Mouse (Mus musculus): ENCODE measurements around the gene Foxn4. TPM values are rescaled to one million over a fixed set of nuclear protein-coding genes. Genes with fewer than 3 reads are reported as not detected.

The Foxn4 gene
- total RNA-seq, 2 experiments from 2014 or later = not detected

DNA sequence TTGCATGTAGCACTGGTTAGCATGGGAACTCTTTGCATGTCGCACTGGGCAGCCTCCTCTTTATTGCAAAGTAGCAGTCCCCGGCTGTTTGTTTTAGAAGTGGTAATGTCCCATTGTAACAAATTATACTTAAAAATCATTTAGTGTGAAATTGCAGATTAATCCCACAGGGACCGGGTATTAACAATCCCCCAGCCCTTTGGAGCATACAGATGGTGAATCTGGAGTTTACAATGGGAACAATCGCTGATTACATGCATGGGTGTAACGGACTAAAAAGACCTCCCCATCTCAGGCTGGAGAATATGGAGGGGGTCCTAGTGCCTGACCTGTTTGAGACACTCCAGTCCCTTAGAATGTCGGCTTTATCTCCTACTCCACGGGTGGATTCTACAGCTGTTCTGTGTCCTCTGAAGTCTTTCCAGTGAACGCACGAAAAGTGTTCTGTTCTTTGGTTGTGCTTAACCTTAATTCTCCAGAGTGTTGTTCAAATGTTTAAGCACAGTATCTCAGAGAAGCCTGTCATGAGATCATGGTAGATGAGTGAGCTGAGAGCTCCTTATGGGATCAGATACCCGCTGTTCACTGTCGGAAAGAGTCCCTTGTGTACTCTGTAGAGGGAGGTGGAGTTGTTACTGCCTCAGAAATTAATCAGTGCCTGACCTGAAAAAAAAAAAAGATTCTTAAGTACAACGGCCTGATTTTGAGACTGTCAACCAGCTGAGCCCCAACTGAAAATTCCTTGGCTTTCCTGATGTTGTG lies 6.0 kb upstream of the Foxn4 start:
- DNase-seq = no peak

DNA sequence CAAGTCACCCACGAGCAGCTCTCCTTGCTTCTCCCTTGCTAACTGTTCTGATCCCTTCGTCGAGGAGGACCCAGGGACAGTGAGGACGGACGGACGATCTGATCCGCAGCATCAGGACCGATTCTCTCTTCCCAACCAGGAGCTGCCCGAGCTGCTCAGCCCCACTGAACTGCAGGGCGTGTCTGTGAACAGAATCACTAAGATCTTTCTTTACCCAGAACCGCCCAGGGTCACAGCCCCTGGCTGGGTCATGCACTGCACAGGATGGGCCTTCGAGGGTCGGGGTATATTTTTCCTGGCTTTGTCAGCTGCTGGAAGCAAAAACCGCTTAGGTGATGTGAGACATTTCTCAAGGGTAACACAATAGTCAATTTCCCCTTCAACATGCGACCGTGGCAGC lies 2.4 kb upstream of the Foxn4 start:
- DNase-seq = no peak

DNA sequence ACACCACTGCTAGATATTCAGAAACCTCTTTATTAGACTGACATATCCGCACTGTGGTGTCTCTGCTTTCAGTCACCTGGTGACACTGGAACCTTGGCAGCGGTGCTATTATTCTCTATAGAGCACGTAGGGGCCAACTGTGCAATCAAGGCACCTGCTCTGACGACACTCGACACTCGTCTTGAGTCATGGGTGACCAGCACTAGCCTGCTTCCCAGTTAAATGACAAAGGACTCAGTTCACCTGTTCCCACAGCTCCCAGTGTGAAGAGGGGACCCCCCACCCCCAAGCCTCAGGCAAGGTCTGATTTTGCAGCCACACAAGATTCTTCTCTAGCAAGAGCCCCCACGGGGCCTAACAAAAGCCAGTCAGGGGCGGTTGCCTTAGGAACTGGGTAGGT lies 1.7 kb upstream of the Foxn4 start:
- DNase-seq = no peak

DNA sequence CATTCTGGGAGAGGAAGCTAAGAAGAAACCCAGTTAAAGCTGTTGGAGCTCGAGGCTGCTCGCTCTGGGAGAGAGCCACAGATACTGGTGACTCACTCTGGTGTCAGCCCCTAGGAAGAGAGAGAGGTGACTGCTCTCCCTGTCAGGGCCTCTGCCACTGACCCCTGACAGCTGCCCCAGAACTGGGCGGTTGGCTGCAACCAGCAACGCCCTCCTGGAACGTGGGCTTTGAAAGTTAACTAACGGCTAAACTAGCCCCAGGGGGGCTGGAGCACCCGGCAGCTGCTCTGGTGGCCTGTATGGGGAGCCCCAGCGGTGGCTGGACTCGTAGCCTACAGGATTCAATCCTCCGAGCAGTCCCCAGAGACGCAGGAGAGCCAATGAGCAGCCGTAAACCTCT lies 3.6 kb downstream of the Foxn4 start:
- peak; percentile 18 to 41 for DNase-seq

DNA sequence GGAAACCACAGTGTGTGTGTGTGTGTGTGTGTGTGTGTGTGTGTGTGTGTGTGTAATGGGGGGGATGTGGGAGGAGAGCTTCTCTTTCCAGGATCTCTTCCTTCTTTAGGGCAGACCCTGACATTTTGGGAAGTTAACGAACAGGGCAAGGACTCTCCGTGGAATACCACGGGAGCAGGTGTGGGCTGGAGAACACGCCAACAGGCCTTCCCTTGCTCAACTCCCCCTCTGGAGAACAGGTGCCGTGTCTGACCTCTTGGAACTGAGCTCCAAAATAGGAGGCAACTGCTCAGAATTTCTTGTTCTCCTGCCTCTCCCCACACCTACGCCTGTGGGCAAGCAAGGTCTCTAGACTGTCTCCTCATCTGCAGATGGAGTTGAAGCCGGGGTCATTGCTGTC lies 4.1 kb downstream of the Foxn4 start:
- DNase-seq = no peak

DNA sequence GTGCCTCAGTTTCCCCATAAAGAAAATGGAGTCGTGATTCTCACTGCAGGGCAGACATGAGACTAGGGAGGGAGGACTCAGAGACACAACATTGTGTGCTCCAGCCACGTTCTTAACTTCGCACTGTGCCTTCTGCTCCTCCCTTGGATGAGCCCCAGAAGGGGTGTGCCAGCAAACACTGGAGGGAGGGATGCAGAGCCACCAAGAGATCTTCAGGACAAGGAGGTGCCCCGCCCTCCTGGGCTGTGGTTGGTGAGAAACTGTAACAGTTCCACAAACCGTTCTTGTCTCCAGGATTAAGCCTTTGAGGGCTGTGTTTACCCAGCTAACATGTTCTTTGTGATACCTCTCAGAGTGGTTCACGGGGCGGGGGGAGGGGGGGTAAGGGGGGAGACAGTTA lies 5.0 kb downstream of the Foxn4 start:
- no peak for DNase-seq

DNA sequence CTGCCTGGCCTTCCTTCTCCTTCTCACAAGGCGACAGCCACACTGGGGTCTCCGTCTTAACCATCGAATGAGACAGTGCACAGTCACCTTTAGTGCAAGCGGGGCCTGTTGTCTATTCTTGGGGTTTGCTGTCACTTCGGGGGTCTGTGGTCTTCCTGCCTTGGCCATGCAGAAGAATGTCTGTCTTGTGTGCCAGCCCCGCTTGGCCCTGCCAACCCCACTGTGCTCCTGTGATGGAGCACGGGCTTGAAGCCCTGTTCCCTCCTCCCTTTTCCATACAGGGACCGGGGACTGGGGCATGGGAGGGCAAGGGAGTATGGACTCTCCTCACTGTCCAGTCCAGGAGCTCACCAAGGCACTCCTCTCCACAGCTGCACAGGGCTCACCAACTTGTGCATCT lies 8.8 kb downstream of the Foxn4 start:
- no peak for DNase-seq

DNA sequence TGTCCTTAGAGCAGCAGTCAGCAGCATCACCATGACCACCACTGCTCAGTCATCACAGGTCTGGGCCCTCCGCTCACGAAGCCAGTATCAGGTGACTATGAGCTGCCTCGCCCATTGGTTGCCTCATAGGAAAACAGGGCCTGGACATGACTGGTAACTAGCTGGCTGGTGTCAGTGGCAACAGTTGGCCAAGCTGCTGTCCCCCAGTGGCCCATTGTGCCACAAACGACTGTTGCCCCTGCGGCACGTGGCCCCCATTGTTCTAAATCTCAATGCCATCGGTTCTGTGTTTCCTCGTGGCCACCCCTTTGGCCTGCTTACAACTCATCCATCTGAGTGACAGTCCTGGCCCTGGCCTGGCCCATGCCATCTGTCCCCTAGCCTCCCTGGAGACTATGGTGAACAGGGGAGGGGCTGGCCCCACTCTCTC lies 9.6 kb downstream of the Foxn4 start:
- DNase-seq = no peak

DNA sequence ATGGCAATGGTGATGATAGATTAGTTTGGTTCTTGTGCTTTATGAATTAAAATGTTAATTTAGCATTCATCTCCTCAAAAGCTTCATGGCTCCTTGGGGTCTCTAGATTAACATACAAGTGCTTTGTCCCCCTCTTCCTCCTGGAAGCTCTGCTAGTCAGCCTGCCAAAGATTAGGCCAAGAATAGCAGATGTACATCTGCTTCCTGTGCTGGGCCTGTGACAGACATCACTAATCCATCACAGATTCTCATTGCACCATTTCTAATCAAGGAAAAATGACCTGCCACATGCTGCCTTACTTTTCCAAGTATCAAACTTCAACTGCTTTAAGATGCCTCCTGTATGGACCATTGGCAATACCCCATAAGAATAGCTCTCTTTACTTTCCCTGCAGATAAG lies 12.1 kb downstream of the Foxn4 start:
- no peak for DNase-seq

DNA sequence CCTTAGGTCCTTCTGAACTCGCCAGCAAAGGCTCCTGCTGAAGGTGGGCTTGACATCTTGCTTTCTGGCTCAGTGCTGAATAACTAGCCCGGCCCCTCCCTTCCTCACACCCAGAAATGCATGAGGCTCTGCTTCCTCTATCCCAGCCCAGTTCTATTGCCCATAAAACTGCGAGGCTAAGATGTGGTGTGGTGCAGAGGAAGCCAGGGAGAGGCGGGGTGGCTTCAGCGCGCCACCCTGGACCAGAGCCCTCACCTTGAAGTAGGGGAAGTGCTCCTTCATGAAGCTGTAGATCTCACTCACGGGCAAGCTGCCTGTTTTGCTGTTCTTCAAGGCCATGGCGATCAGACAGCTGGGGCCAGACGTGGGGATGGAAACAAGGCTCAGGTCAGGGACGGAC lies 14.1 kb downstream of the Foxn4 start:
- no peak for DNase-seq

DNA sequence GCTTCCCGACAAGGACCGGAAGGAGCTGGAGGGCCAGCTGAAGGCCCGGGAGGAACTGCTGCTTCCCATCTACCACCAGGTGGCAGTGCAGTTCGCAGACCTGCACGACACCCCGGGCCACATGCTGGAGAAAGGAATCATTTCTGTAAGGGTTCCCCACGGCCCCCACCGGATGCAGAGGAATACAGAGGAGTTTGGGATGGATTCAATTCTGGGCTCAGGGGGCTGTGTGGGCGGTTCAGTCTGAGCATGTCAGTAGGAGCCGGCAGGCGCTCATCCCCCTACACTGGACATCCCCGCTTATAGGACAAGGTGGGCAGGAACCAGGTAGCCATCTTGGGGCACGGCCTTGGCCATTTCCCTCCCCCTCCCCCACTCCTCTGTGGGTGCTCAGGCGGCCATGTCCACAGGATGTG lies 25.4 kb downstream of the Foxn4 start:
- DNase-seq = peak; percentile 71 to 81

DNA sequence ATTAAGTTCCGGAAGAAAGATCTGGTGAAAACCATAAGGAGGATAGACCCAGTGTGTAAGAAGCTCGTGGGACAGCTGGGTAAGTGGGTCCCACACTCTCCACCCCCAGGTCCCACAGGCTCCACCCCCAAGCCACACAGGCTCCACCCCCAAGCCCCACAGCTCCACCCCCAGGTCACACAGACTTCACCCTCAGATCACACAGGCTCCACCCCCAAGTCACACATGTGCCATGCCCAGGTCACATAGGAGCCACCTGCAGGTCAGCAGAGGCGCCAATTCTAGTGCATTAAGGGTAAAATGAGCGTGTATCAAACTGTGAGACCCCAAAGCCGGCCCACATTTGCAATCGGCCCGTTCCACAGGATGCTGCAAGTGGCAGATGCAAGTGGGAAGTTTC lies 27.1 kb downstream of the Foxn4 start:
- no peak for DNase-seq

DNA sequence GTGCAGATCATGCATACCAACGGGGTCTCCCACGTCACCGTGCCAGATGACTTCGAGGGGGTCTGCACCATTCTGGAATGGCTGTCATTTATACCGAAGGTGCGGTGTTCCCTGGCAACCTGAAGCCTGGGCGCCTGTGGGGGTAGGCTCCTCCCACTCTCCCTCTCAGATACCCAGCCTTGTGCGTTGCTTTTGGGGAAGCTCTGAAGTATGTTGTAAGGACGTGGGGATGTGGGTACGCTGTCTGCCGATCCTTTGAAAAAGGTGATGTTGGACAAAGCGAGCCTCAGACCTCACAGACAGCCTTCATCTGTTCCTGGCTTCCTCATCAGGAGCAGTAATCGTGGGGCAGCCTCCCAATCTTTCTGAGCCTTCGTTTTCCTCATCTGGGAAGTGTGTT lies 33.9 kb downstream of the Foxn4 start:
- DNase-seq = no peak

DNA sequence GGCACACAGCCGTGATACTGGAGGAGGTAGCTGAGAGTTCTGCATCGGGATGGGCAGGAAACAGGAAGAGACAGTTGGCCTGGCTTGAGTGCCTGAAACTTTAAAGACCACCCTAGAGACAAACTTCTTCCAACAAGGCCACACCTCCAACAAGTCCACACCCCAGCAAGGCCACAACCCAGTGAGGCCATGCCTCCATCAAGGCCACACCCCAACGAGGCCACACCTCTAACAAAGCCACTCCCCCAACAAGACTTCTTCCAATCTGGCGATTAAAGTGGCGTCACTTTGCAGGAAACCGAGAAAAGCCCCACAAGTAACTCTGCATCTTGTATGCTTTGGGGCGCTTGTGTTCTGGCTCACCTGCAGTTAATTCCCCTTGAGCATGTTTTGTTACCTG lies 34.7 kb downstream of the Foxn4 start:
- no peak for DNase-seq

DNA sequence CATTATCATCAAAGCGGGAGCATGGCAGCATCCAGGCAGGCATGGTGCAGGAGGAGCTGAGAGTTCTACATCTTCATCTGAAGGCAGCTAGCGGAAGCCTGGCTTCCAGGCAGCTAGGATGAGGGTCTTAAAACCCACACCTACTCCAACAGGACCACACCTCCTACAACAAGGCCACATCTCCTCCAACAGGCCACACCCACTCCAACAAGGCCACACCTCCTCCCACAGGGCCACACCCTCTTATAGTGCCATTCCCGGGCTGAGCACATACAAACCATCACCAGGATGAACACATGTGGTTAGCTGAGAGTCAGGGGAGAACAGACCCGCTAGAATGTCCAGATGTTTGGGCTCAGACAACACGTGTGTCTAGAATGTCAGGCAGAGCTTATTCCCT lies 44.7 kb downstream of the Foxn4 start:
- DNase-seq = no peak

DNA sequence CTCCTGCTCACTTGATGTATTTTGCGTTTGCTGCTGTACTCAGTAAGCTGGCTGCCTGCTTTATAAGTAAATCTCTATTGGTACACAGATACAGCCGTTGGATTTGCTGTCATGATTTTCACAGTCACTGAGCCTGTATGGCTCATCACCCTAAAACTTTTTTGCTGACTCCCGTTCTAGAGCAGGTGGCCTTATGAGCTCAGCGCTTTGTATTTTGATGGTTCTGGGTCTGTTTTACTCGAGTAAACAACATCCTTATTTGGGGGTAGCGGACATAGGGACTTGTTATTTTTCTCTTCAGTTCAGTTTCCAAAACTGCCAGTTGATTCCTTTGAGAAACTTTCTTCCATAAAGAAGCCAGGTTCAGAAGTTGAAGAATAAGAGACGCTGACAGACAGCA lies 47.6 kb downstream of the Foxn4 start:
- no peak for DNase-seq

DNA sequence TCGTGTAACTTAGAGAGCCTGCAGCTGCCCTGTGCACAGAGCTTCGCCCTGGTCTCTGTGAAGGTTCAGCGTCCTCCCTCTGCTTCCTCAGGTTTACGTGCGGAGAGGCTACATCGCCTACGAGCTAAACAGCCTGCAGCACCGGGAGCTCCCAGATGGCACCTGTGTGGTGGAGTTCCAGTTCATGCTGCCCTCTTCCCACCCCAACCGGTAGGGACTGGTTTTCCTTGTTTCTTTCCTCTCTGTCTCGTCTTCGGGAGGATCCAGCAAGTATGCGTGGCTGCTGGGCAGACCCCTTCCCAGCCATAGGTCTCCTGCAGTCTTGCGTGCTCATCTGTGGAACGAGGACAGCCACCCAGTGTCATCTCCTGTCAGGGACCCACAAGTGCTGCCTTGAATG lies 54.8 kb downstream of the Foxn4 start:
- no peak for DNase-seq

DNA sequence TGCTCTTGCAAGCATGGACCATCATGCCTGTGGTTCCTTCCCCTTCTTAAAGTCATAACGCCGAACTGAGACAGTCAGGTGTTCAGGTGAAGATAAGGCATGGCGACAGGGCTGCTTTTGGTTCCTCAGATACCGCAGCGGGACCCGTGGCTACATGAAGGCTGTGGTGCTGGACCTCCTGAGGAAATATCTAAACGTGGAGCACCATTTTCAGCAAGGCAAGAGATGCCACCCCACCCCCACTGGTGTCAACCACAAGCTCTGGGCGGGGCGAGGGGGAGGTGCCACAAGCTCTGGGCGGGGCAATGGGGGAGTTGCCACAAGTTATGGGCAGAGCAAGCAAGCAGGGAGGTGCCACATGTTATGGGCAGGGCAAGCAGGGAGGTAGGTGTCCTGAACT lies 60.4 kb downstream of the Foxn4 start:
- peak in 1 of 2 experiments; percentile 28 for DNase-seq

DNA sequence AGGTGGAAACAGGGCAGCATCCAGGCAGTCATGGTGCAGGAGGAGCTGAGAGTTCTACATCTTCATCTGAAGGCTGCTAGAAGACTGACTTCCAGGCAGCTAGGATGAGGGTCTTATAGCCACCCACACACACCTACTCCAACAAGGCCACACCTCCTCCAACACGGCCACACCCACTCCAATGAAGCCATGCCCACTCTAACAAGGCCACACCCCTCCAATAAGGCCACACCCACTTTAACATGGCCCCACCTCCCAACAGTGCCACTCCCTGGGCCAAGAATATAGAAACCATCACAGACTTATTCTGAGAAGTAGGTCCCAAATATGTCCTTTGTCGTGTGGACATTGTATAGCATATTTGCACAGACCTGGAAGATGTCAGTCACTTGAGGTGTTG lies 67.4 kb downstream of the Foxn4 start:
- no peak for DNase-seq

Other genes starting within 250 kb of the Foxn4 start
- 10 to 100 TPM; 30.9 to 34.9 TPM for gene Usp30, start 208.3 kb downstream of the Foxn4 start, total RNA-seq (2021)
- 1 to 10 TPM; 2.2 to 2.6 TPM for gene Svop, start 182.2 kb downstream of the Foxn4 start, total RNA-seq (2021)
- gene Alkbh2, start 145.6 kb downstream of the Foxn4 start, total RNA-seq (2021) = 1 to 10 TPM; 7.0 to 7.6 TPM
- 1 to 10 TPM; 4.0 to 5.5 TPM for gene Ung, start 143.4 kb downstream of the Foxn4 start, total RNA-seq (2021)
- 100 to 1,000 TPM; 128 to 139 TPM for gene Acacb, start 127.3 kb downstream of the Foxn4 start, total RNA-seq (2021)
- under 1 TPM in 1 of 2 experiments, not detected in 1; 0.26 TPM for gene Myo1h, start 15.4 kb upstream of the Foxn4 start, total RNA-seq (2021)
- 10 to 100 TPM; 62.7 to 71.9 TPM for gene Kctd10, start 106.7 kb upstream of the Foxn4 start, total RNA-seq (2021)
- 10 to 100 TPM; 60.3 to 79.0 TPM for gene Ube3b, start 106.8 kb upstream of the Foxn4 start, total RNA-seq (2021)
- gene Mmab, start 170.3 kb upstream of the Foxn4 start, total RNA-seq (2021) = 10 to 100 TPM; 20.4 to 21.6 TPM
- 10 to 100 TPM; 35.9 to 40.7 TPM for gene Mvk, start 170.5 kb upstream of the Foxn4 start, total RNA-seq (2021)